Mouse (Mus musculus) spleen, postnatal 14 days (tissue): Measurements from ENCODE around the gene Angptl1.

Experiments
- DNase-seq, 2 experiments: peaks; one replicate each; pipeline ENCODE4 v3.0.0; 2021 to 2022; ENCODE audit warnings: low spot score in 2 of 2

The Angptl1 gene

GRCm38 (mm10) chr1:156870616-156871015, 32.3 kb downstream of the Angptl1 start:
- no peak for DNase-seq

DNA sequence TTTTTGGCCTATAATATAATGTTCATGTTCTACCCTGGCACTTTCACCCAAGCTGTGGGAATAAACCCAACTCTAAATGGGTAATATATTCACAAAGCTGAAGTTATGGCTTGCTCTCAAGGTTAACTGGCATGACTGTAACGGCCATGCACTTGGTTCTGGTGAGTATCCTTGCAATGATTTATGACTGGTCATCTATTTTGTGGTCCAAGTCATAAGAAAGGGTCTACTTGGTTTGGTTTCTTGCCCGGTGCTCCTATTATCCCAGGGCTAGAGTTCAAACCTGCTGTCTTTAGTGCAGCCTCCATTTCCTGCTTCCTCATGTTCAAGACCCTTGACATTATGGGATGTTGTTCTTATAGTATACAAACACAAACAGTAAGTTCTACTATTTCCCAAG, 46.4 kb downstream of the Angptl1 start:
- DNase-seq = no peak

DNA sequence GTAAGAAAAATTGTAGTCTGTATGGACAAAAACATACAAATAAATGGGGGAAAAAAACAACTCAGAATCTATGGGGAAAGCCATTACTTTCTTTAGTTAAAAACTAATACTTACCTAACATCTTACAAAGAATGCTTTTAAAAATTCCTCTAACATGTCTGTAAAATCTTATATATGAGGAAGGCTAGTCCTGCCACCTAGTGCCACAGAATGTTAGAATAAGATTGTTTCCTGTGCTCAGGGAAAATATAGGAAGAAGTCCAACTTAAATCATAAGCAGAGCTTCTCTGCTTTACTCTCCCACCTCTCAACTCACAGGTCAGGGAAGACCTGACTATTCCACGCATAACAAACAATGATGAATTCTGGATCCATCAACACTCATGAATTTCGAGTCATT, 47.5 kb downstream of the Angptl1 start:
- DNase-seq = no peak

GRCm38 (mm10) chr1:156888830-156889229, 50.5 kb downstream of the Angptl1 start:
- DNase-seq = no peak

DNA sequence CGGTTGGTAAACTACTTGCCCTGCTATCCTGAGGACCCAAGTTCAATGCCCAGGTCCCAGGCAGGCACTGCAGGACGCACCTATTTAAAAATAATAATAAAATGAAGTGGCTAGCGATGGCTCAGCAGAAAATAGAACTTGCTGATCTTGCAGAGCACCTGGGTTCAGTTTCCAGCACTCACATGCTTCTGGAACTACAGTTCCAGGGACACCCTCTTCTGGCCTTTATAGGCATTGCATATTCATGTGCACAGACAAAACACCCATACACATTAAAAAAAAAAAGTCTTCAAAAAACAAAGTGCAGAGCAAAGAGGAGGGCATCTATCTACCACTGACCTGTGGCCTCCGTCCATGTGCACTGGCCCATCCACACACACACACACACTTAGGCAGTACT, 53.2 kb downstream of the Angptl1 start:
- DNase-seq = no peak

DNA sequence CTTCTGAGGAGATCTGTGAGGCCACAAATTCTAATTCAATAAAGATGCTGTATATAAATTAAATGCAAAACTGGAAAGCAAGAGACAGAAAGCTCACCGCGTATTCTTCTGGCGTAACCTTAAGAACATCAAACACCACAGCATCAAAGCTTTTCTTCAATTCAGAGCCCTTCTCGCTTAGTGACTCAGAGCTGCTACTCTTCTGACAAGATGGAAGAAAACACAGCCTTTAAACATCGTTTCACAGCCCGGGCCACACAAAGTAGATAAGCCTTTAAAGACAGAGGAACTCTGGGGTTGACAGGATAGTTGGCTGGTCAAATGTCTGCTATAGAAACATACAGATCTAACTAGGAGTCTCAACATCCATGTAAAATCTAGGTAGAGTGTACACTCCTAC, 63.3 kb downstream of the Angptl1 start:
- no peak for DNase-seq

DNA sequence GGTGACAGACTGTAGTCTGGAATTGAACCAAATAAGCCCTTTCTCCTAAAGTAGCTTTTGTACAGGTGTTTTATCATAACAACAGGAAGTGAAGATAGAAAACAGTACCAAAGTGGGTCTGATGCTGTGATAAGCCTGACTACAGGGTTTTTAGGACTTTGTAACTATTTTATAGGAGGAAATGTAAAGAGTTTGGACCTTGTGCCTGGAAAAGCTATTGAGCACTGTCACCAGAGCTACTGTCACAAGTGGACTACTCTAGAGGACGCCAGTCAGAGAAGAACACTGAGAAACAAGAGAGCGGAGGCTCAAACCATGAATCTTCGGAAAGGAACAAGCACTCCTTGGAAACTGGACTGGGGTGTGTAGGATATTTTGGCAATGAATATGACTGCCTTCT, 65.5 kb downstream of the Angptl1 start:
- DNase-seq = no peak

GRCm38 (mm10) chr1:156905660-156906059, 67.3 kb downstream of the Angptl1 start:
- no peak for DNase-seq

DNA sequence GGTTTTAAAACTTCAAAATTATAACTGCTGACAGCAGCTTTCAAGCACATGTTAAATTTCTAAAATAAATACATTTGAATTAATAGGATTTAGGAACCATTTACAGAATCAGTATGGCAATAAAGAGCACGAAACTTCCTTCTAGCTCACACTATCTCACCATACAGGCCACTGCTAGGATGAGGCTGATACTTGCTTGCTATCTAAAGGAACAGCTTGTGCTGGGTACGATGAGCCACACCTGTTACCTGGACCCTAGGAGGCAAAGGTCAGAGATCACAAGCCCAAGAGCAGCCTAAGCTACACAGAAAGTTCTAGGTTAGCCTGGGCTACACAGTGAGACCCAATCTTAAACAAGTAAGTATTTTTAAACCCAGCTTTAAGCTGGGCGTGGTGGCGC, 70.9 kb downstream of the Angptl1 start:
- DNase-seq = no peak

DNA sequence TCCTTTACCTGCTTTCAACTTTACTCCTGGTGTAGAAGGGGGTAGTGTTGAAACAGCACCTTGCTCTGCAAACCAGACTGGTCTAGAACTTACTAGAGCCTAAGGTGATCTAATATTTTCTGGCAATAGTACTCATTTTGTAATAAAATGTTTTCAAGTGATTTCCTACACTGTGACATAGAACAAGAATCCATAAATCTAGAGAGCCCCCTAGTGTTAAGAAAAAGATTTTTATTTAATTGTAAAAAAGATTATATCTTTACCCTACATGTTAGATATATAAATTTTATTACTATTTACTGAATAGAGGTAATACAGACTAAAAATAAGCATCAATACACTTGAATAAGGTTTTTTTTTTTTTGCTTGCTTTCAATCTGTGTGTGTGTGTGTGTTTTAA, 71.5 kb downstream of the Angptl1 start:
- DNase-seq = no peak
